Mouse (Mus musculus) right cerebral cortex, postnatal 14 days (tissue): ENCODE measurements around the gene Gbx2.

ENCODE experiments used
- DNase-seq: peaks from one replicate; pipeline ENCODE4 v3.0.0; 2022

The Gbx2 gene

DNA sequence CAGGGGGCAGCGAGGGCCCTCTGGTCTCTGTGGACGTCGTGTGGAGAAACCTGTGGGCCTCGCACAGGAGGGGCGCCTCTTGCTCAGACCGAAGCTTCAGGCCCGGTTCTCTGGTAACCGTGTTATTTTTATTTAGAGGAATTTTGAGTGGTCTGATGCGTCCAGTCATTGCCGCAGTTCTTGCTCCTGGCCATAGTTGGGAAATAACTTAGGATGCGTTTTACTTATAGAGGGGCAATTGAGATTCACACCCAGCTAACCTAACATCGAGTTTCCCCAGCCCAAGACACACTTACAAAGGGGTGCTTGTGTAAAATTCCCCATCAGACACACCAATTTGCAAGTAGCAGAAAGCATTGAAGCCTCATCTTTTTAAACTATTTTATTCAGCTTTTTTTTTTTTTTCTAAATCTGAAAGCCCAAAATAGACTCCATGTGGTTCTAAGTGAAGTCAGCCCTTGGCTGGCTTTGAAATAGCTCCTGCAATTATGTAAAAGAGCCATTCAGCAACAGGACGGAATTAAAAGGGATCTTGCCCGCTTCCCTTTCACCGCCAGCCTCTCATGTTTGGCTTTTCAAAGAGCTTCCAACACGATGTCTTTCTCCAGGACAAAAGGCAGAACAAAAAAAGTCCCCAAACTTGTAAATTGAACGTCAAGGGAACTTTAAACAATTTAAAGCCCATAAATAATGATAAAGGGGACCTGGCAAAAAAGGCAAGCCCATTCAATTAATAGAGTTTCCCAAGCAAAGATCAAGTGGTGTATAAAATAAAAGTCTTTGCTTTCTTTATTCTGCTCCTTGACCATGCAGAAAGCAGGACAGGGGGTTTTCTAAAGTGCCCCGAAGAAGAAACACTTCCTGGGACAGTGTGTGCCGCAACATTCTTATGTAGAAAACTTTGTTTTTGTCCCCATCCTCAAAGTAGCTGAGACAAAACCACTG is 3.6 kb upstream of the Gbx2 start:
- DNase-seq = no peak

DNA sequence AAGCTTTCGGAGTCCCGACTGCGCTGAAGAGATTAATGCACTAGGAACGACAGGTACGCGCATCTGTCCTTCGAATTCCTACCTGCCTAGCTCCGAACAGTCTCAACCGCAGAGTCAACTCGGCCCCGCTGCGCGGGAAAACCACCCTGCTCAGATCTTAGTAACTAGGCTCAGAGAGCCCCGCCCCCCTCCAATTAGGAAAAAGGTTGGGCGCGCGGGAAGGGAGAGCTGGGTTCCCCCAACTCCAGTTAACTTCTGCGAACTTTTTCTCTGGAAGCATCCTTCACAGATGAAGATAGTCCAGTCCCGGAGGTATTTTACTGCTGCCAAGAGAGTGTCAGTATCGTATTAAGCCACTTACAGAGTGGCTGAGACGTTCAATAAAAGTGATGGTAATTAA is 2.8 kb upstream of the Gbx2 start:
- no peak for DNase-seq

DNA sequence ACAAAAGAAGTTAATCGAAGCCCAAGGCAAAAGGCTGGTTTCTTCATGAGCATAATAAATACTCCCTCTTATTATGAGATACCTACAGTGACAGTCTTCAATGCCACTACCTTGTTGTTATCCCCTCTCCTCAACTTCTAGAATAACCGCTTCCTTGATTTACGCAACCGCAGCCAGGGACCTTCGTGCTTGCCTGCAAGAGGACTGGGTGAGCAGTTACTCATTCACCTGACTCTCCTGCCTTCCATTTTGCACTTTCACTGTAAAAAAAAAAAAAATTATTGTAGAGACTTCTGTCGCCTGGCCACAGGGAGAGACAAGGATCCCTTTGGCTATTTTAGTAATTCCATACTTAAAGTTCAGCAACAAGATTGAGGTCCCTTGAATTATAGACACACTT is 2.0 kb upstream of the Gbx2 start:
- no peak for DNase-seq

DNA sequence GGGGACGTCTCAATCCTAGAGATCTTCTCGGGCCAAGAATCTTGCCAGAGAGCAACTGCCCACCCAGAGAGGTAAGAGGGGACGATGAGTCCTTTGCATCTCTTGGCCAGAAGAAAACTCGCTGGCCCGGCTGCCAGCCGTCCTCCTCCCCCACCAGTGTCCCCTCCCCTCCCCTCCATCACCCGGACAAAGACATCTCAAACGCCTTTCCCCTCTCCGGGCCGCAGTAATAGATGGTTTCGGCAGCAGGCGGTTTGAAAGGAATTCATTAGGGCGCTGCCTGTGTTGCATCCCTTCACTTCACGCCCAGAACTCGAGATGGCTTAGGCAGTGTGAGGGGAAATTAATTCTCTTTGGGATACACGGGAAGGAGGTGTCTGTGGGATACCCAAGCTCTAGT is 1.6 kb upstream of the Gbx2 start:
- DNase-seq = no peak

DNA sequence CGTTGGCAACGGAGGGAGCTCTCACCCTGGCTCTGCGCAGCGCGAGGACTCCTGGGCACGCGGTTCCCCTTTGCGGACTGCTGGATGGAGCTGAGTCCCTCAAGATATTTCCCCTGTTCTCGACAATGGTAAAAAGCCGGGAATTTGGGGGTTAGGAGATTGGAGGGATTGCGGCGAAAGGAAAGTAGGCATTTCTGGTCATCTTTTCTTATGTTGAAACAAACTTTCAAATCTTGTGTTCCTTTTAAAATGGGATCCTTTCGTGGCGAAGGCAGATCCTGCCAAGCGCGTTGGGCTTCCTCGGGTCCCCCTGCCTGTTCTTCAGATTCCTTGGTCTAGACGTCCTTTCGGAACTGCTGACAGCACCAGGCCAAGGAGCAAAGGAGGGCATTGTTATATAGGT is 1.0 kb upstream of the Gbx2 start:
- no peak for DNase-seq

DNA sequence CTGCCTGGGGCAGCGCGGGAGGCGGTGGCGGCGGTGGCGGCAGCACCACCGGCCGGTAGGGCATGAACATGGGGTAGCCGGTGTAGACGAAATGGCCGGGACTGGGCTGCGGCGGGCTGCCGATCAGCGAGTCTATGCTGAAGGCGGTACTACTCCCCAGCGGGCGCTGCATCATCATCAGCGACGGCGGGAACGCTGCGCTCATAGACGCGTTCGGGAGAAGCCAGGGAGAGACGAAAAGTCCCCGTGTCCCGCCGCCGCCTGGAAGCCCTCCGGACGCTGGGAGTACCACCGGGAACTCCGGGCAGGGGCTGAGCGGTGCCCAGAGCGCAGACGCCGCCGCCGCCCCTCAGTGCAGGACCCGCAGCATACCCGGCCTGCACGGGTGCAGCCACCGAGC is 428 bp downstream of the Gbx2 start:
- no peak for DNase-seq

DNA sequence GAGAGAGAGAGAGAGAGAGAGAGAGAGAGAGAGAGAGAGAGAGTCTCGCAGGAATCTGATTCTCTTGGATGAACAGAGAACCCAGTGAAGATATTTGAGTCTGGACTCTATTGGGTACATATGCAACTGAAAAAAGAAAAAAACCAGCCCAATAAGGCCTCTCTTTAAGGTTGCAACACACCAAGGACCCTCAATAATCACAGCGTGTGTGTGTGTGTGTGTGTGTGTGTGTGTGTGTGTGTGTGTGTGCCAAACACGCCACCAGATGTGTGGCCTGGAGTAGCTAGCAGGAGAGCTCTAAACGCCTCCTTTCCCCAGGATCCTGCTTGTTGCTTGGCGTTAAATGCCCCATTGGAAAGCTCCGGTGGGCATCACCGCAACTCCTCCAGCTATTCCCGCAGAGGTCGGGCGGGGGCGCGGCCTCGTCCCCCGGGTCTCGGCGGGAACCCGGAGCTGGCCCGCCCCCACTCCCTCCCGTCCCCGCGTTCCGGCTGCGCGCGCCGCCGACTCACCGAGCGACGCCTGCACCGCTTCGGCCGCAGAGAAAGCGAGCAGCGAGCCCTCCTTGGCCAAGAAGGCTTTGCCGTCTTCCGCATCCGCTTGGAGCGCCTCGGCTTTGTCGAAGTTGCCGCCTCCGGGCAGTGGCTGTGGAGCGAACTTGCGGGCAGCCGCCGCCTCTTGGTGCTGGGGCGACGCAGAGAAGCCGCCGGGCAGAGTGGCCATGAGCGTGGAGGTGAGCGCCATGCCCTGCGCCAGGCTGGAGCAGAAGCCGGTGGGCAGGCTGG is 1.1 kb downstream of the Gbx2 start:
- DNase-seq = no peak

DNA sequence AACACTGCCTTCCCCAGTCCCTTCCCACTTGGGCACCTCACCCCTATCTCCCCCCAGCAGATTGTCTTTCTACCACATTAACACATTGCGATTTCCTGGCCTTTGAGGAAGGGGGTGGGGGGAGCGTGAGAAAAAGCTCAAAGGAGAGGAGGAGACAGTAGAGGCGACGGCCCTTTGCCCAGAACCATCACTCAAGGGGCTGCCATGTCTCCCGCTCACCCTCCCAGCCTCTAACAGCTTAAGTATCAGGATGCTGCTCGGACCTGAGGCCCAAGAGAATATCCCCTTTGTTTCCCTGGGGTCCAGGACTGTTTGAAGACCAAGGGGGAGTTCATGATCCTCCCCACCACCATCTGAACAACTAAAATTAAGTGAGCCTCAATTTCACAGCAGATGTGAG is 1.8 kb downstream of the Gbx2 start:
- no peak for DNase-seq

DNA sequence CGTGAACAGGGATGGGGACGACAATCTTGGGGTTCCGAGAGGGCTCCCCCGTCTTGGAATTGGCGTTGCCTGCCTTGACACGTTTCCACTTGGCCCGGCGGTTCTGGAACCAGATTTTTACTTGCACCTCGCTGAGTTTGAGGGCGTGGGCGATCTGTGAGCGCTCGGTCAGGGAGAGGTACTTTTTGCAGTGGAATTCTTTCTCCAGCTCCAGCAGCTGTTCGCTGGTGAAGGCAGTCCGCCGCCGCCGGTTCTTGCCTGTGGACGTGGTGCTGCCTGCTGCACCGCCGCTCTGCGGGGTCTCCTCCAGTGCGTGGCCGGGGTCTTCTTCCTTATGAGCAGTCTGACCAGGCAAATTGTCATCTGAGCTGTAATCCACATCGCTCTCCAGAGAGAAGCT is 2.3 kb downstream of the Gbx2 start:
- DNase-seq = no peak

DNA sequence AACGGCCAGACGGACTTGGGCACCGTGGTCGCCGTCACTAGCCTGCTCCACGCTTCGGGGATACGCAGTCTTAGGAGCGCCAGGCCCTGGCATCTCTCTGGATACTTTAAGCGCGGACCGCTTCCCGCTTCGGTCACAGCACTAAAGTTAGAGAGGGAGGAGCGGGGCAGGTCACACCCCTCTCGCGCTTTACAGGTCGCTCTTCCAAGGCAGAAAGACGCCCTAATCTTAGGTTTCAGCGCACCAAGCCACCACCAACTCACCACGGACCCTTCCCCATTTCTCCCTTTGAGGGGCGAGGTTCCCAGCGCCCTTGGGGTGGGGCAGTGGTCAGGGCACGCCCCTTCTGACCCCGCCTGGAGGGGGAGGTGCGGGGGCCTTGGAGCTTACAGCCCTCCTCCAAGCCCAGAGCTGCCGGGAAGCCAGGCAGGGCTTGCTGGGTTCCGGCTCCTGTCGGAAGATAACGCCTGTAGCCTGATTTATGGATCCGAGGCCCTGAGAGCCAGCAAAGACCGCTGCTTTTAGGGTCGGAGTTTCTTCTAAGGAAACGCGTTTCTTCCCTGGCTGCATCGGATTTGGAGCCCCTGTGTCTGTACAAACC is 3.8 kb downstream of the Gbx2 start:
- no peak for DNase-seq

DNA sequence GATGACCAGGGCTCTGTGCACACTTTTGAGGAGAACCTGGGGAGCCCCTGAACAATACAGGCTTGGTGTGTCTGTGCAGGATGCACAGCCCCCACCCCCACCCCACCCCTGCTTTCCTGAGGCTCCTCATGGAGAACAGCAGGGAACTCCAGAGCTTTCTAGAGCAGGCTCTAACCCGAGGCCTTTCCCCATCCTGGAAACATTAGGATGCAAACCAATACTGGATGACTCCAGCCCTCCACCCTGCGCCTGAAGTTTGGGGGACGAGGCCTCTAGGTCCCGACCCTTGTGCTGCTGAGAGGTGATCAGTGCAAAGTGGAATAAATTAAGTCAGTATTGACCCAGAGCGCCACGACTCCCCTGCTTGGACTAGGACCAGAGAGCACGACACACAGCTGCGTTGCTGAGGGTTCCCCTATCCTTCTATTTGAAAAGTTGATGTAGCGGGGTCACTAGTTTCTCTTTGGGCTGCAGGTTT is 4.4 kb downstream of the Gbx2 start:
- DNase-seq = no peak

DNA sequence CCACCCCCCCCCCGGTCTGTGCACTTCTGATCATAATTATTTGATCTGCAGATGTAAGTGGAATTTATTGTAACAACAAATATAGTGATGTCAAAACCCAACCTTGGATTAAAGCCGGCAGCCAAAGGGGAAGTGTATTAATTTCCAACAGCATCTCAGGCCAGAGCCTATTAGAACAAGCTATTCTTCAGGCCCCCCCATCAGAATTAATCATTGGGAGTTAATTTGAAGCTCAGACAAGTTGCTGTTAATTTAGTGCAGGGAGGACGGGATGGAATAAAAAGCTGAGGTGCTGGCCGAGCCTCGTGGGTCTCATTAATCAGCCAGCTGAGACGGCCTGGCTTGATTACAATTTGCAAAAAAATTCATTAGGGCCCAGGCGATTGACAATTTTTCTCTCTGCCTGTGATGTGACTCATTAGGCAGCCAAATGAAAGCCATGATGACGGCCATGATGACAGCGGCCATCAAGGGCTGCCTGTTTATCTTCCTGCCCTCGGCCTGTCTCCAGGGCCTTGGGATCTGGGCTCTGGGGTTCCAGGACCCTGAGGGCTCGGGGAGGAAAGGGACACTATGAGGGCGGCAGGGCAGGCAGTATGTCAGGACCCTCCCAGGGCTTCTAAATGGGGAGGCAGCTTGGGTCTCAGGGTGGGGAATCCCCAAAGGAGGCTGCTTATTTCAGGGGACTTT is 5.3 kb downstream of the Gbx2 start:
- DNase-seq = no peak

DNA sequence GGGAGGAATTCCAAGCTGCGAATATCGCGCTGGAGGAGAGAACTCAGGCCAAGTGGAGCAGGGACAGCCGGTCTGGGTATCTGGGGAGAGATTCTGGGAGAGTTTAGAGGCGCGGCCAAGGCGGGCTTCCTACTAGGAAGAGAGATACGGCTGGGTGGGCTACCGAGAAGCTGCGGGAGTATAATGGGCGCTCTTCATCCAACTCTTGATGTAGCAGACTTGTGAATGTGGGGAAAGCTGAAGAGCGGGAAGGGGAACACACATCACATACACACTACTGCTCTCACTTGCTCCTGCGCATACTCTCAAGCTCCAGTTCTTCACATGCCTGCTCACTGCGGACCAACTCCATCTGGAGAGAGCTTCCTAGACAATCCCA is 7.3 kb downstream of the Gbx2 start:
- no peak for DNase-seq

DNA sequence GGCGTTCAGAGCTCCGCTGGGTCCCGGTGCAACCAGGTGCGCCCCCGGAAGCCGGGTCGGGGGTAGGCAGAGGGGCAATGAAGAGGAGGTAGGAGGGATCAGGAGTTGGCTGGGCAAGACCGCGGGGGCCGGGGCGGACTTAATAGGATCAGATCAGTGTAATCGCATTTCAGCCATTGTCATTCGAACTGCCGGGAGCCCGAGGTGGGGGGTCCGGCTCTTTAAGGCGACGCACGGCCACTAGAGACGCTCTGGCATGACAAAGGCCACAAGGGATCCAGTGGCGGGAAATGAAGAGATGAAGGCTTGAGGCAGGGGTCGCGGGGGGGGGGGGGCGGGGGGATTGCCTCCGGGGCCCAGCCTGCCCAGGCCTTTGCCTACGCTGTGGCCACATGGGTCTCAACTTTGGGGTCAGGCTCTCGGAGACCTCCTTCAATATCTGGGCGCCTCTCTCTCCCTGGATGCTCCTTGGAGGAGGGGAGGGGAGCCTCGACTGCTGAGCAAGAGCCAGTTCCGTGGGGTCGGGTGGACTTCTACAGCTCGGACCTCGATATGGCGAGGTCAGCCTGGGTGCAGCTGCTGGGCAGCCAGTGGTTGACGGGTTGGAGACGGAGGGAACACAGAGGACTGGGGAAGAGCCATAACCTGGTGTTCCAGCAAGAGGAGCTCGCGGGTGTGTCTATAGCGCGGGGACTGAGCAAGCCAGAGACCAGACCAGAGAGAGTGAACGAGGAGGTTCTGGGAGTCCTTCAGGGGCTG is 7.9 kb downstream of the Gbx2 start:
- DNase-seq = no peak

DNA sequence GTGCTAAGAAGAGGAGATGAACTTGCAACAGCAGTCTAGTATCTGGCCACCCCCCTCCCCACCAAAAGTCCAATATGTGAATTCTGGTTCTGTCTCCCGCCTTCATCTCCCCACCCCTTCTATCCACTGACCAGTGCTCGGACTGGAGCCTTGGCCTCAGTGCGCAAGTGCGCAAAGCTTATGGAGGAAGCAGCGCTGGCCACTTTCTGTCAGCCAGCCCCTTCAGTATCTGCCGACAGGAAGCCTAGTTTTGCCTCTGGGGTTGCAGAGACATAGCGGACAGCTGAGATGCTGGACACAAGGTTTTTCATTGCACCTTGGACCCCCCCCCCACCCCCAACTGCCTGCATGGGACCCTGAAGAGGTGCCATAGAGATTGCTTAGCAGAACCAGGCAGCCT is 8.7 kb downstream of the Gbx2 start:
- no peak for DNase-seq

DNA sequence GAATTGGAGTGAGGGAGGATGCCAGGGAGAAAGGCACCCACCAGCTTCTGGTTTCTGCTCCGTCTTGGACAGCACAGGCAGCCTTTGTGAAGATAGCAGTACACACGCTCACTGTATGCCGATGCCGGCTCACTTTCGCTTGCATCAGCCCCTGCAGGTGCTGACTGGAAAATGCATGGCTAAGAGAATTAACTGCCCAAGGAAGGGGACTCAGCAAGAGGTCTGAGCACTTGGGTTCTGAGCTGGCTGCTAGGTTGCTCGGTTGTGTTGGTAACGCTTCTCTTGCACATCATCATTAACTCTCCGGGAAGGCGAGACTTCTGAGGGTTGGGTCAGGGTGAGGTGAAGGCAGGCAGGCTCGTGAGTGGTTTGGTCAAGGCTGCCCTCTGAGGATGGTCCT is 9.2 kb downstream of the Gbx2 start:
- DNase-seq = no peak

DNA sequence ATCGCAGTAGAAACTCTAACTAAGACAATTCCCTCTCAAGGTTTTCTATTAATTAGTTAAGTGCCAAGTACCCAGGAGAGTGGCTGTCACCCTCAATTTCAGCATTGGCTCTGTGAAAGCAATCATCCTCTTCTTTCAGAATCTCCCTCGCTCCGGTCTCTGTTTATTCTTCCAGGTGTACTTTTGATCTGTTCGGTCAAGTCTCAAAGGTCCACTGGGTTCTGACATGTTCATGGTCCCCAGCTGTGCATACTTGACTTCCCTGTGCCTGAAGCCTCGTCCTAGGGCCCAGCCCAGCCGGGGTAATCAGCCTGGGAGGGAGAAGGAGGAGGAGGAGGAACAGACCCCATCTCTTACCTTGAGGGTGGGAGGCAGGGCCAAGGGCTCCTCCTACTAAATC is 11.8 kb downstream of the Gbx2 start:
- no peak for DNase-seq

DNA sequence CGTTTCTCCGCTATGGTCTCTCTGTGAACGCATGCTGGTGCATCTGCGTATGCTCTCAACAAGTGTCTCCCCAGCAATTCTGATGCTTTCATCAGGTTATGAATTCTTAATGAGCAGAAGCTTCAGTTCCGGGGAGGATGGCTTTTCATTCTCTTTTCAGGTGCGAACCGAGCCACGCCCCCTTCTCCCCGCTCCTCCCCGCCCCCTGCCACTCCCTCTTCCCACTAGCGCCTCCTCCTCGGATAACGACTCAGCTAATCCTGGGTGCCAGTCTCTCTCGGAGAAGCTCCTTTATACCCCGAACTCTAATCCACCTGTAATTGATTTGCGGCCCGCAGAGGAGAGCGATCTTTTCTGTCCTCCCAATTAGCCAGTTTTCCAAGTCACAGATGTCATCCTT is 12.9 kb downstream of the Gbx2 start:
- DNase-seq = no peak

DNA sequence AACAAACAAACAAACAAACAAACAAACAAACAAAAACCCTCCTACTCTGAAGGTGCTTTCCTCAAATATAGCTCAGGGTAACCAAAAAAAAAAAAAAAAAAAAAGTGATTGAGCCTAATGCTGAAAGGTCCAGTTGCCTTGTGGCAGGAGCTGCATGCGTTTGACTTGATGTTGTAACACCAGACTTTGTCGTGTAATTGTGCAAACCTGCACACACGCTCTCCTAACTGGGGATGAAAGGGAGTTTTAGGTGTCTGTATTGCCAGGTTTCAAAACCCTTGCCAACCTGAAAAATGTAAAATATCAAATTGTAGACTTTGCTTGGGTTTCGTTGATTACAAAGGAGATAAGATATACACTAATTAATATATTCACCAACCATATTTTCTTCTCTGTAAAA is 17.4 kb downstream of the Gbx2 start:
- no peak for DNase-seq

DNA sequence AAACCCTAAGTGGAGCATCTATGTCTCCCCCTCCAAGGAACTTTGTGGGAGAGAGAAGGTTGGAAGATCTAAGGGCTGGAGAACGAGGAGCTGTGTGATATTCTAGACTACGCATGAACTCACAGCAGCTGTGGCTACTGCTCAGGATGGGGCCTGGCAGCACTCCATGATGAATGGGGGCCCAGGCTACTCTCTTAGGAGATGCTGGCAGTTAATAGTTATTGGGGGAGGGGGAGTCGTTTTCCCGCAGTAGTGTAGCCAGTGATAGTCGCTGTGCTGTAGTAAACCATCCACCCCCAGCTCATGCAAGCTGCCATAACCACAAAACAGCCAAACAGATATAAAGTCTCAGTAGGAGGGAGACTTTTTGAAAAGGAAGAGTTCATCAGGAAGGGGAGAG is 18.6 kb downstream of the Gbx2 start:
- no peak for DNase-seq

DNA sequence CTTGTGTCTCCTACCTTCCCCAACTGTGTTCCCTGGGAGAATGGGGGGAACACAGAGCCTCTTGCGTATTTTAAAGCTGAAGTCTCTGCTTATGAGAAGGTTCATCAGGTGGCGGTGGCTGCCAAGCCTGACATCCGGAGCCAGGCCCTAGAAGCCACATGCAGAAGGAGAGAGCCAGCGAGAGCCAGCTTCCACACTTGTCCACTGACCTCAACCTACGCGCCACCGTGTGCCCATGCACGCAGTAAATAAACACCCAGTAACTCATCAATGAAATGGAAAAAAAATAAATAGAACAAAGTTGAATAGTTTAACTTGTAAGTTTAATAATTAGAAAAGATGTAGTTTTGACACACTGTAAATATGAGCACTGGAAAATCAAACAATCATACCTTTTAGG is 21.2 kb downstream of the Gbx2 start:
- DNase-seq = no peak

DNA sequence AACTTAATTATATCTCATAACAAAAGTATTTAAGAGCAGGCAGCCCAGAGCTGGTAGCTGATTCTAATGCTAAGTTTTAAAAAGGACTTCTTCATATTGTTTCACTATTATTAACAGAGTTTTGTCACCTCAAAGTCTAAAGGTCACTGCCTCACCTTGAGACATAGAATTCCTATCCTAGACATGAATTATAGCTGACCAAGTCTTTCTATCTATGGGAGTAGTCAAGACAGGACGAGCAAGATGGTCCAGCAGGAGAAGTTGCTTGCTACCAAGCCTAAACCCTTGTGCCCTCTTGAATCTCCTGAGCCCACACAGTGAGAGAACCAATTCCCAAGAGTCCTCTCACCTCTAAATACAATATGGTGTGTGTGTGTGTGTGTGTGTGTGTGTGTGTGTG is 28.3 kb downstream of the Gbx2 start:
- DNase-seq = no peak

DNA sequence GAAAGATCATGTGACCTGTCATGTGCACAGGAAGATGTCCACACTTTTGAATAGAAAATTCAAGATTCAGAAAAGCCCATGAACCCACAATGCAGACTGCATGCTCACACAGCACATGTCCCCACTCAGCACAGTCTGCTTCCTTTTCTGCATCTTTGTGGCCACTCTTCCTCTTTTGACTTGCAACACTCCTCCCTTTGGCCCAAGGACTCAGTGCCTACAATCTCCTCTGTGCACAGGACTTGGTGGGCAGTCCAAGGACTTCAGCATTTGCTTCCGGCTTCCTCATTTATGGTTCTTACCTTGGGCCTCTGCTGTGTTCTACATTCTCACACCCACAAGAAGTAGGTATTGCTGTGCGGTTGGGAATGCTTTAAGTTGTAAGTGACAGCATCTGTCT is 28.7 kb downstream of the Gbx2 start:
- no peak for DNase-seq
